Mouse (Mus musculus) C2C12 (cell line): ENCODE data around the gene Slc39a8. TPM values are rescaled to one million over a fixed set of nuclear protein-coding genes. Genes with fewer than 3 reads are reported as not detected.
A peak's percentile ranks its signal among the peaks of the same experiment; 100 is the strongest.

Source experiments
- H3K27me3 ChIP-seq: one replicate; pipeline ENCODE4 v1.6.1; 2011; ENCODE audit not compliant: control insufficient read depth, insufficient read depth, insufficient read length
- H3K36me3 ChIP-seq: one replicate; pipeline ENCODE4 v1.6.1; 2011; ENCODE audit not compliant: control insufficient read depth, insufficient read depth
- H3K4me3 ChIP-seq: one replicate; pipeline ENCODE4 v1.5.1; 2011; ENCODE audit warnings: mild to moderate bottlenecking, control low read depth; ENCODE audit not compliant: poor library complexity, insufficient read depth, severe bottlenecking
- H3K79me2 ChIP-seq: one replicate; pipeline ENCODE4 v1.6.1; 2011; ENCODE audit not compliant: control insufficient read depth, insufficient read depth
- H3K79me3 ChIP-seq: one replicate; pipeline ENCODE4 v1.6.1; 2011; ENCODE audit warnings: low read depth, control low read depth
- H3ac ChIP-seq: one replicate; pipeline ENCODE3; 2011; ENCODE audit warnings: low read depth; ENCODE audit not compliant: control insufficient read depth, insufficient read length
- CEBPB ChIP-seq: IDR thresholded peaks from one replicate; pipeline ENCODE4 v1.6.1; 2011; ENCODE audit warnings: low read depth, mild to moderate bottlenecking, control low read depth, moderate library complexity
- CTCF ChIP-seq: IDR thresholded peaks from one replicate; pipeline ENCODE4 v1.5.1; 2011; ENCODE audit not compliant: control insufficient read depth, insufficient read depth, insufficient read length
- FOSL1 ChIP-seq: IDR thresholded peaks from one replicate; pipeline ENCODE4 v1.8.0; 2011; ENCODE audit warnings: mild to moderate bottlenecking, low read length; ENCODE audit not compliant: poor library complexity, insufficient read depth, severe bottlenecking
- MAX ChIP-seq: IDR thresholded peaks from one replicate; pipeline ENCODE4 v1.6.1; 2011; ENCODE audit warnings: mild to moderate bottlenecking, control low read depth
- MYOD1 ChIP-seq: IDR thresholded peaks from one replicate; pipeline ENCODE4 v1.6.1; 2011; ENCODE audit warnings: low read depth; ENCODE audit not compliant: control insufficient read depth, insufficient read length
- MYOG ChIP-seq: IDR thresholded peaks from one replicate; pipeline ENCODE4 v1.6.1; 2011; ENCODE audit not compliant: control insufficient read depth, insufficient read length; ENCODE audit errors: extremely low read depth
- USF1 ChIP-seq: IDR thresholded peaks from one replicate; pipeline ENCODE4 v1.6.1; 2011; ENCODE audit warnings: low read depth, mild to moderate bottlenecking, control low read depth, moderate library complexity
- polyA plus RNA-seq: library from polyadenylated mRNA; unstranded; fragments of >200 nt; fragmentation: generic; extraction: Trizol; gene quantifications from one replicate; pipeline ENCODE4 v1.2.1, GENCODE M21; 2012; ENCODE audit warnings: missing spikeins

The Slc39a8 gene
- polyA plus RNA-seq, 1 experiment: 1.4 TPM

- peak; percentile 2 for TF ChIP-seq CTCF
- no peak for TF ChIP-seq CEBPB
- no peak for TF ChIP-seq FOSL1
- no peaks in the 10 kb centered on the region for H3K79me3 ChIP-seq
- H3K79me2 ChIP-seq: no peaks in the 10 kb centered on the region
- H3K4me3 ChIP-seq: no peak overlapping the region
- no peak overlapping the region for H3ac ChIP-seq
- no peaks in the 10 kb centered on the region for H3K27me3 ChIP-seq
- H3K36me3 ChIP-seq: no peaks in the 10 kb centered on the region
Observed at GRCm38 (mm10) chr3:135862804-135863203, 37.7 kb downstream of the Slc39a8 start.

GRCm38 (mm10) chr3:135869041-135869440 lies 44.0 kb downstream of the Slc39a8 start:
- no peak for TF ChIP-seq MAX
- TF ChIP-seq MYOD1: no peak

GRCm38 (mm10) chr3:135872325-135872724 lies 47.2 kb downstream of the Slc39a8 start:
- no peak overlapping the region for H3ac ChIP-seq
- H3K27me3 ChIP-seq: no peaks in the 10 kb centered on the region
- no peaks in the 10 kb centered on the region for H3K79me2 ChIP-seq
- TF ChIP-seq MYOG (no peak), USF1 (peak; percentile 53), CTCF (no peak), MAX (no peak)
- H3K79me3 ChIP-seq: no peaks in the 10 kb centered on the region
- no peaks in the 10 kb centered on the region for H3K36me3 ChIP-seq
- no peak overlapping the region for H3K4me3 ChIP-seq

More at GRCm38 (mm10) chr3:135869041-135869440, 44.0 kb downstream of the Slc39a8 start:
- Histone ChIP-seq H3ac (no peak overlapping the region), H3K79me2 (no peaks in the 10 kb centered on the region), H3K27me3 (no peaks in the 10 kb centered on the region), H3K36me3 (no peaks in the 10 kb centered on the region), H3K79me3 (no peaks in the 10 kb centered on the region), H3K4me3 (no peak overlapping the region)

GRCm38 (mm10) chr3:135873596-135873995 lies 48.5 kb downstream of the Slc39a8 start:
- H3ac ChIP-seq: no peak overlapping the region
- no peaks in the 10 kb centered on the region for H3K27me3 ChIP-seq
- H3K79me3 ChIP-seq: no peaks in the 10 kb centered on the region
- no peak overlapping the region for H3K4me3 ChIP-seq
- TF ChIP-seq CTCF: no peak
- no peak for TF ChIP-seq MYOG
- no peak for TF ChIP-seq MAX
- no peak for TF ChIP-seq CEBPB
- TF ChIP-seq FOSL1: no peak
- no peak for TF ChIP-seq USF1
- no peak for TF ChIP-seq MYOD1
- H3K36me3 ChIP-seq: no peaks in the 10 kb centered on the region
- no peaks in the 10 kb centered on the region for H3K79me2 ChIP-seq

- no peak for TF ChIP-seq MYOD1
- TF ChIP-seq CEBPB: no peak
- no peak for TF ChIP-seq CTCF
- no peak for TF ChIP-seq USF1
- no peak for TF ChIP-seq MAX
- no peak for TF ChIP-seq FOSL1
- no peak for TF ChIP-seq MYOG
- H3K36me3 ChIP-seq: no peaks in the 10 kb centered on the region
- no peak overlapping the region for H3ac ChIP-seq
- H3K79me3 ChIP-seq: no peaks in the 10 kb centered on the region
- H3K79me2 ChIP-seq: no peaks in the 10 kb centered on the region
- H3K27me3 ChIP-seq: no peaks in the 10 kb centered on the region
- H3K4me3 ChIP-seq: no peak overlapping the region
Observed at GRCm38 (mm10) chr3:135878048-135878447, 53.0 kb downstream of the Slc39a8 start.

GRCm38 (mm10) chr3:135885927-135886658 lies 61.0 kb downstream of the Slc39a8 start:
- H3K36me3 ChIP-seq: no peaks in the 10 kb centered on the region
- H3K27me3 ChIP-seq: no peaks in the 10 kb centered on the region
- H3ac ChIP-seq: no peak overlapping the region
- no peak overlapping the region for H3K4me3 ChIP-seq
- TF ChIP-seq MYOD1 (no peak), CEBPB (no peak), MAX (no peak), USF1 (no peak), MYOG (no peak), CTCF (no peak)
- no peaks in the 10 kb centered on the region for H3K79me2 ChIP-seq
- H3K79me3 ChIP-seq: no peaks in the 10 kb centered on the region
